Mouse (Mus musculus): ENCODE results near the gene Car9. TPM values are rescaled to one million over a fixed set of nuclear protein-coding genes. Genes with fewer than 3 reads are reported as not detected.

The Car9 gene
- polyA plus RNA-seq, 1 experiment from 2014 or later, result 2.1 TPM

DNA sequence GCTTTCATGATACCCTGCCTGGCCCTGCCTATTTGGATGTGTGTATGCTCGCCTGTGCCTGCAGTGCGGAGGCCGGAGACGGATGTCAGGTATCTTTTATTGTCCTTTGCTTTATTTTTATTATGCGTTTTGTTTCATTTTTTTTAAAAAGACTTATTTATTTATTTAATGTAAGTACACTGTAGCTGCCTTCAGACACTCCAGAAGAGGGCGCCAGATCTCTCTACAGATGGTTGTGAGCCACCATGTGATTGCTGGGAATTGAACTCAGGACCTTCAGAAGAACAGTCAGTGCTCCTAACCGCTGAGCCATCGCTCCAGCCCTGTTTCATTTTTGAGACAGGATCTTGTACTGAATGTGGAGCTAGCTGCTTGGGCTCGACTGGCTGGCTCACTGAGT lies 21.7 kb downstream of the Car9 start:
- 82% methylated on average over 9 of the region's 9 CpGs for WGBS
- Histone ChIP-seq H3K4me2 (replicated peaks; ENCODE audit: low read depth, low read length) (no peak overlapping the region), H3K9ac (replicated peaks; ENCODE audit: low read depth) (no peak overlapping the region), H3K27me3 (replicated peaks; ENCODE audit: insufficient read depth, low read length) (0 out of 2 replicates have a peak, but pooled peaks cover 5% of the 10 kb centered on the region), H3K4me1 (ENCODE audit: insufficient read depth, low read depth, low read length) (peaks cover 6% of the 10 kb centered on the region; the same call in 1 of the 2 replicates), H3K9me3 (ENCODE audit: low read length) (no peaks in the 10 kb centered on the region), H3K27ac (ENCODE audit: low read length) (no peak overlapping the region), H3K4me3 (ENCODE audit: low read depth, low read length) (no peak overlapping the region), H3K36me3 (ENCODE audit: insufficient read depth, low read length) (peaks cover 18% of the 10 kb centered on the region)
- TF ChIP-seq EP300 (IDR thresholded peaks at IDR 0.05) (no peak), CTCF (IDR thresholded peaks at IDR 0.05) (peak; percentile 49)
- DNase-seq (ENCODE audit: low spot score) (no peak), ATAC-seq (no peak)

DNA sequence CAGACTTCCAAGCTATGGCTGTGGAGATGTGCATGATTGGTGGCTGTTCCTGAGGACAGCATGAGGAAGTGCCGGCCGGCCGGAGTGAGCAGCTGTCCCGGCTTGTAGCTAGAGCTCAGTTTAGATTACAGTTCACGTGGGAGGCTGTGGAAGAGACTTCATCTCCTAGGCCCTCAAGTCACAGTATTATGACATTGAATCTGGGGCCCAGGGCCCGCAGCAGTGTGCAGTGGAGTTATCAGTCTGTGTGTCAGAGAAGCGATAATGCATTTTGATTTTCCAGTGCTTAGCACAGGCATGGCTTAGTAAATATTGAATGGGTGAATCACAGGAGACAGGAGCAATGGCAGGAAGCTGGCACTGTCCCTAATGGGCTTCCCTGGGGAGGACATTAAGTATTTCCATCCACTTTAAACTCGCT lies 23.3 kb downstream of the Car9 start:
- Histone ChIP-seq H3K36me3 (ENCODE audit: insufficient read depth, low read length) (peaks cover 27% of the 10 kb centered on the region), H3K4me3 (ENCODE audit: low read depth, low read length) (no peak overlapping the region), H3K9me3 (ENCODE audit: low read length) (no peaks in the 10 kb centered on the region), H3K9ac (replicated peaks; ENCODE audit: low read depth) (no peak overlapping the region), H3K27ac (ENCODE audit: low read length) (no peak overlapping the region), H3K4me1 (ENCODE audit: insufficient read depth, low read depth, low read length) (no peaks in the 10 kb centered on the region), H3K4me2 (replicated peaks; ENCODE audit: low read depth, low read length) (no peak overlapping the region), H3K27me3 (replicated peaks; ENCODE audit: insufficient read depth, low read length) (no peaks in the 10 kb centered on the region)
- 56% methylated on average over 8 of the region's 8 CpGs for WGBS
- DNase-seq (ENCODE audit: low spot score) (no peak), ATAC-seq (no peak)
- TF ChIP-seq EP300 (IDR thresholded peaks at IDR 0.05) (no peak), CTCF (IDR thresholded peaks at IDR 0.05) (no peak)

DNA sequence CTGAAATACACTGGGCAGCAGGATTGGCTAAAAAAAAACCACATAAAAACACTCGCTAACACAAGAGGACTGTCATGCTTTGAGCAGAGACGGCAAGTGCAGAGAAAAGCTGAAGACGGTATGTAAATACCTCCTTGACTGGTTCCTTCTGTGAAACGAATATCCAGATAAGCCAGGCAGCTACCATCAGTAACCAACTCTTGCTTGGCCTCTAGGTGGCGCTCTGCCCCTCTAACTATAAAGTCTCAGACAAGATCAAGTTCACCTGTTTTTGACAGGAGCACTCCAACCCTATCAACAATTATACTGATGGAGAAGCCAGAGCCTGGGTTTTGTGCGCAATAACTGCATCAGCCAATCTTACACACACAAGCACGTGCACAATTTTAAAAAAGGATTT lies 23.8 kb downstream of the Car9 start:
- Histone ChIP-seq H3K9ac (replicated peaks; ENCODE audit: low read depth) (no peak overlapping the region), H3K4me1 (ENCODE audit: insufficient read depth, low read depth, low read length) (no peaks in the 10 kb centered on the region), H3K36me3 (ENCODE audit: insufficient read depth, low read length) (peaks cover 31% of the 10 kb centered on the region), H3K27me3 (replicated peaks; ENCODE audit: insufficient read depth, low read length) (no peaks in the 10 kb centered on the region), H3K4me2 (replicated peaks; ENCODE audit: low read depth, low read length) (no peak overlapping the region), H3K9me3 (ENCODE audit: low read length) (no peaks in the 10 kb centered on the region), H3K27ac (ENCODE audit: low read length) (no peak overlapping the region), H3K4me3 (ENCODE audit: low read depth, low read length) (no peak overlapping the region)
- ATAC-seq, result peak; percentile 70
- TF ChIP-seq CTCF (IDR thresholded peaks at IDR 0.05) (peak; percentile 86), EP300 (IDR thresholded peaks at IDR 0.05) (no peak)
- 15% methylated on average over 7 of the region's 7 CpGs for WGBS
- DNase-seq (ENCODE audit: low spot score), result peak; percentile 92

DNA sequence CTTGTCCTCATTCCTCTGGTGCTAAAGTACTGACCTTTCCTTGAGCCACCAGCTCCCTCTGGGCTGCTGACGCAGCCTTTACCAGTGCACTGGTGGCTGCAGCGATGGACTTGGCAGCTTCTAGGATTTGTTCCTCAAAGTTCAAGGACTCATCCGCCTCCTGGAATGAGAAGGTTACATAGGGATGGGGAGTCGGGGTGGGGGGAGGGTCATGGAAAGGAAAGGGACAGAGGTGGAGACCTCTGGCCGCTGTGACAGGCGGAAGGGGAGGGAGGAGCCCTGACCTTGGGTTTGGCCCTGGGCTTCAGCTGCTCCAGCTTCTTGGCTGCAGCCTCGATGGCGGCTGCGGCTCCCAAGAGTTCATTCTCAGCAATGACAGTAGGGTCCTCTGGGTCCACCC lies 26.5 kb downstream of the Car9 start:
- ATAC-seq, result no peak
- Histone ChIP-seq H3K9ac (replicated peaks; ENCODE audit: low read depth) (no peak overlapping the region), H3K4me3 (ENCODE audit: low read depth, low read length) (no peak overlapping the region), H3K4me1 (ENCODE audit: insufficient read depth, low read depth, low read length) (no peaks in the 10 kb centered on the region), H3K27ac (ENCODE audit: low read length) (no peak overlapping the region), H3K4me2 (replicated peaks; ENCODE audit: low read depth, low read length) (no peak overlapping the region), H3K9me3 (ENCODE audit: low read length) (no peaks in the 10 kb centered on the region), H3K36me3 (ENCODE audit: insufficient read depth, low read length) (peaks cover 58% of the 10 kb centered on the region), H3K27me3 (replicated peaks; ENCODE audit: insufficient read depth, low read length) (no peaks in the 10 kb centered on the region)
- TF ChIP-seq CTCF (IDR thresholded peaks at IDR 0.05) (no peak), EP300 (IDR thresholded peaks at IDR 0.05) (no peak)
- 78% methylated on average over 9 of the region's 9 CpGs for WGBS
- no peak for DNase-seq (ENCODE audit: low spot score)

DNA sequence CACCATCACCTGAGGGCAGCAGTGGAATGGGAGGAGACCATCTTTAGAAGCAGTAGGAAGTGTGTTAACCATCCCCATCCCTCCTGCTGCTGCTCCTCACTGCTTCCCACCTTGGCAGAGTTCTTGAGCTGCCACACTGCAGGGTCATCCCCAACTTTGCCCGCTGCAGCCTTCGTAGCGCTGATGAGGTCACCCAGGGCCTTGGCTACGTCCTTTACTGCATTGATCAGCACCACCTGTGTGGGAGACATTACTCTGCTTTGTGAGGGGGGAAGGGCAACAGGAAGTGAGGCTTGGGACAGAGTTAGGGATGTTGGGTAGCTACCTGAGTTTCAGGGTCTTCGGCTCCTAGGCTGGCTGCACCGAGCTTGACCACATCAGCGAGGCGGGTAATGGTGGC lies 28.9 kb downstream of the Car9 start:
- DNase-seq (ENCODE audit: low spot score) (no peak), ATAC-seq (no peak)
- H3K4me1 ChIP-seq (ENCODE audit: insufficient read depth, low read depth, low read length), result no peaks in the 10 kb centered on the region
- peaks cover 79% of the 10 kb centered on the region for H3K36me3 ChIP-seq (ENCODE audit: insufficient read depth, low read length)
- WGBS, result 92% methylated on average over 8 of the region's 8 CpGs
- no peak overlapping the region for H3K27ac ChIP-seq (ENCODE audit: low read length)
- TF ChIP-seq EP300 (IDR thresholded peaks at IDR 0.05), result no peak
- TF ChIP-seq CTCF (IDR thresholded peaks at IDR 0.05), result no peak
- no peak overlapping the region for H3K4me2 ChIP-seq (replicated peaks; ENCODE audit: low read depth, low read length)
- H3K4me3 ChIP-seq (ENCODE audit: low read depth, low read length), result no peak overlapping the region
- H3K9ac ChIP-seq (replicated peaks; ENCODE audit: low read depth), result no peak overlapping the region
- H3K9me3 ChIP-seq (ENCODE audit: low read length), result no peaks in the 10 kb centered on the region
- H3K27me3 ChIP-seq (replicated peaks; ENCODE audit: insufficient read depth, low read length), result no peaks in the 10 kb centered on the region

DNA sequence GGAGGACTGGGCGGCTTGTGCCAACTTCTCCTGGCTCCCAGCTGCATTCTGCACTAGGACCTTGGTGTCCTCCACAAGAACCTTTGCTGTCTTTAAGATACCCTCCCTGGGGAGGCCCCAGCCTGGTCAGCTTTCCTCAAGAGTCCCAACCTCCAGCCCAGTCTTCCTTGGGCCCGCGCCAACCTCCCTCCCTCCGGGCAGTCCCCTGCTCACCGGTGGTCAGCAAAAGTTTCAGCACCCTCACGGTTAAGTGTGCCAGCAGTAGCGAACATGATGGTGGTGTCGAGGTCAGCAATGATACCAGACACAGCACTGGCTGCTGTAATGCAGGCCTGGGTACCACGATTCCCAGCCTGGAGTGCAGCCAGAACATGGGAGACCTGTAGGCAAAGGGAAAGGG lies 29.3 kb downstream of the Car9 start:
- no peak for ATAC-seq
- Histone ChIP-seq H3K9ac (replicated peaks; ENCODE audit: low read depth) (no peak overlapping the region), H3K27ac (ENCODE audit: low read length) (no peak overlapping the region), H3K9me3 (ENCODE audit: low read length) (no peaks in the 10 kb centered on the region), H3K36me3 (ENCODE audit: insufficient read depth, low read length) (peaks cover 82% of the 10 kb centered on the region), H3K4me3 (ENCODE audit: low read depth, low read length) (no peak overlapping the region), H3K27me3 (replicated peaks; ENCODE audit: insufficient read depth, low read length) (no peaks in the 10 kb centered on the region), H3K4me2 (replicated peaks; ENCODE audit: low read depth, low read length) (no peak overlapping the region), H3K4me1 (ENCODE audit: insufficient read depth, low read depth, low read length) (no peaks in the 10 kb centered on the region)
- no peak for DNase-seq (ENCODE audit: low spot score)
- 84% methylated on average over 9 of the region's 9 CpGs for WGBS
- TF ChIP-seq EP300 (IDR thresholded peaks at IDR 0.05) (no peak), CTCF (IDR thresholded peaks at IDR 0.05) (no peak)

DNA sequence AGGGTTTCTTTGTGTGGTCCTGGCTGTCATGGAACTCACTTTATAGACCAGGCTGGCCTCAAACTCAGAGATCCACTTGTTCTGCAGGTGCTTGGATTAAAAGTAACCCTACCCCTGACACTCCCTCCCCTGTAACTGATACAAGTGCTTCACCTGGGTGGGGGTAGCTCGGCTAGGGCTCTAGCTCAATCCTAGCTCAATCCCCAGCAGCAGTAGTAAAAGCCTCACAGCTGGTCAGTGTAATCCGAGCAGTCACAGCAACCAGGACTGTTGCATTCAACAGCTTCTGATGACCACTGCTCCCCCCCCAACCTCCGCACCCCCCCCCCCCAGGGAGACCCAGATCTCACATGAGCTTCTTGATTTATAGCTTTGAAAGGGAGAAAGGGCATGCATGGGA lies 35.3 kb downstream of the Car9 start:
- no peaks in the 10 kb centered on the region for H3K9me3 ChIP-seq (ENCODE audit: low read length)
- no peak overlapping the region for H3K27ac ChIP-seq (ENCODE audit: low read length)
- 83% methylated on average over 3 of the region's 3 CpGs for WGBS
- DNase-seq (ENCODE audit: low spot score) (no peak), ATAC-seq (no peak)
- no peak overlapping the region for H3K9ac ChIP-seq (replicated peaks; ENCODE audit: low read depth)
- H3K4me2 ChIP-seq (replicated peaks; ENCODE audit: low read depth, low read length), result no peak overlapping the region
- H3K4me1 ChIP-seq (ENCODE audit: insufficient read depth, low read depth, low read length), result no peaks in the 10 kb centered on the region
- no peak for TF ChIP-seq EP300 (IDR thresholded peaks at IDR 0.05)
- TF ChIP-seq CTCF (IDR thresholded peaks at IDR 0.05), result no peak
- H3K36me3 ChIP-seq (ENCODE audit: insufficient read depth, low read length), result peaks cover 93% of the 10 kb centered on the region
- H3K4me3 ChIP-seq (ENCODE audit: low read depth, low read length), result no peak overlapping the region
- H3K27me3 ChIP-seq (replicated peaks; ENCODE audit: insufficient read depth, low read length), result no peaks in the 10 kb centered on the region

Data from lung, postnatal 0 days (tissue).